In genomic region chr5:3512584-3512983, GRCm38 (mm10) we compare ENCODE assay signal across 11 mouse cellular contexts. TPM values are rescaled to one million over a fixed set of nuclear protein-coding genes. Genes with fewer than 3 reads are reported as not detected.
DNase-seq lines count a peak whose midpoint lies in the region; ATAC-seq and TF ChIP-seq lines count a peak whose summit lies in the region.
"Had no signal": no experiment of that assay in that cellular context is flagged by ENCODE, and none has a peak within 500 bp of the region (broad histone marks: within the 10 kb centered on the region; RNA-seq: fewer than 3 reads in every experiment).

No protein-coding gene starts in this region.

- H3K36me3 ChIP-seq in hindbrain, embryonic 11.5 days (ENCODE audit: control insufficient read depth, insufficient read depth, low read length) = no peaks in the 10 kb centered on the region
- no peaks in the 10 kb centered on the region for H3K36me3 ChIP-seq in hindbrain, embryonic 16.5 days (ENCODE audit: control insufficient read depth, insufficient read depth, low read length)
- H3K36me3 ChIP-seq in liver, embryonic 14.5 days (replicated peaks; ENCODE audit: control insufficient read depth, insufficient read depth, low read depth) = no peaks in the 10 kb centered on the region
- H3K36me3 ChIP-seq: kidney, embryonic 15.5 days had no signal

- no peaks in the 10 kb centered on the region for H3K9me3 ChIP-seq in hindbrain, embryonic 11.5 days (ENCODE audit: control insufficient read depth, low read length)
- H3K9me3 ChIP-seq in hindbrain, embryonic 16.5 days (ENCODE audit: control insufficient read depth, low read length) = no peaks in the 10 kb centered on the region
- H3K9me3 ChIP-seq in liver, embryonic 14.5 days (ENCODE audit: control insufficient read depth, low read length) = no peaks in the 10 kb centered on the region
- H3K9me3 ChIP-seq: kidney, embryonic 15.5 days had no signal

- no peaks in the 10 kb centered on the region for H3K4me1 ChIP-seq in hindbrain, embryonic 11.5 days (replicated peaks; ENCODE audit: control insufficient read depth, insufficient read depth, low read length)
- no peaks in the 10 kb centered on the region for H3K4me1 ChIP-seq in hindbrain, embryonic 16.5 days (ENCODE audit: control insufficient read depth, insufficient read depth, low read depth, low read length)
- H3K4me1 ChIP-seq in liver, embryonic 14.5 days (replicated peaks; ENCODE audit: control insufficient read depth in 2 of 2, insufficient read depth in 2 of 2, low read length in 1 of 2) = peaks cover 0 to 23% of the 10 kb centered on the region in 2 experiments; a peak in 3 of 4 replicates

- no peak overlapping the region for H3K4me3 ChIP-seq in hindbrain, embryonic 11.5 days (ENCODE audit: low read depth, low read length)
- no peak overlapping the region for H3K4me3 ChIP-seq in hindbrain, embryonic 16.5 days (ENCODE audit: low read length)
- H3K4me3 ChIP-seq in liver, embryonic 14.5 days (ENCODE audit: insufficient read depth in 1 of 2, low read depth in 2 of 2, low read length in 2 of 2) = no peak overlapping the region
- H3K4me3 ChIP-seq: kidney, embryonic 15.5 days had no signal

- ATAC-seq in hindbrain, embryonic 11.5 days (ENCODE audit: low FRiP score) = peak; percentile 33; the same call in 1 of the 2 replicates
- ATAC-seq in hindbrain, embryonic 16.5 days = no peak
- peak; percentile 59 for ATAC-seq in liver, embryonic 14.5 days (ENCODE audit: insufficient read depth)

- H3K27ac ChIP-seq in hindbrain, embryonic 11.5 days (ENCODE audit: low read depth, low read length) = no peak overlapping the region
- no peak overlapping the region for H3K27ac ChIP-seq in hindbrain, embryonic 16.5 days (ENCODE audit: low read depth, low read length)
- no peak overlapping the region for H3K27ac ChIP-seq in liver, embryonic 14.5 days
- H3K27ac ChIP-seq: kidney, embryonic 15.5 days had no signal

- peak; percentile 62 for TF ChIP-seq CTCF in liver, embryonic 14.5 days (IDR thresholded peaks at IDR 0.05; ENCODE audit: low read depth)

- no peak overlapping the region for H3K4me2 ChIP-seq in hindbrain, embryonic 11.5 days (replicated peaks; ENCODE audit: low read depth, low read length)
- H3K4me2 ChIP-seq in hindbrain, embryonic 16.5 days (ENCODE audit: low read length) = no peak overlapping the region
- H3K4me2 ChIP-seq in liver, embryonic 14.5 days (ENCODE audit: low read depth) = no peak overlapping the region
- H3K4me2 ChIP-seq: kidney, embryonic 15.5 days had no signal

- no peaks in the 10 kb centered on the region for H3K27me3 ChIP-seq in hindbrain, embryonic 11.5 days (ENCODE audit: control insufficient read depth, insufficient read depth, low read length)
- no peaks in the 10 kb centered on the region for H3K27me3 ChIP-seq in hindbrain, embryonic 16.5 days (replicated peaks; ENCODE audit: control insufficient read depth, insufficient read depth, low read length)
- H3K27me3 ChIP-seq in liver, embryonic 14.5 days (ENCODE audit: control insufficient read depth, insufficient read depth, low read length) = no peaks in the 10 kb centered on the region
- H3K27me3 ChIP-seq: kidney, embryonic 15.5 days had no signal

- TF ChIP-seq EP300 in liver, embryonic 14.5 days (IDR thresholded peaks at IDR 0.05; ENCODE audit: low read depth) = peak; percentile 63

- H3K9ac ChIP-seq in hindbrain, embryonic 11.5 days (ENCODE audit: low read depth, low read length) = no peak overlapping the region
- H3K9ac ChIP-seq in hindbrain, embryonic 16.5 days (ENCODE audit: low read depth, low read length) = no peak overlapping the region
- no peak overlapping the region for H3K9ac ChIP-seq in liver, embryonic 14.5 days (replicated peaks)
- H3K9ac ChIP-seq: kidney, embryonic 15.5 days had no signal

- 55% methylated on average over 4 of the region's 4 CpGs for WGBS in hindbrain, embryonic 11.5 days
- 51% methylated on average over 4 of the region's 4 CpGs for WGBS in hindbrain, embryonic 16.5 days
- WGBS in liver, embryonic 14.5 days (ENCODE audit: insufficient replicate concordance) = 14% methylated on average over 4 of the region's 4 CpGs

- peak; percentile 20 for DNase-seq in hindbrain, embryonic 11.5 days (ENCODE audit: low spot score)
- DNase-seq in 416B (ENCODE audit: low read depth) = peak; percentile 83
- DNase-seq in MEL-GATA-1-ER (ENCODE audit: extremely low read depth, low read depth) = peak; percentile 60
- peak; percentile 46 to 58 (median 48) for DNase-seq in liver, embryonic 14.5 days (ENCODE audit: low read depth in 3 of 3, low spot score in 3 of 3)
- no peak for DNase-seq in T-cell, adult 2 months (ENCODE audit: low spot score)
- no peak for DNase-seq in layer of hippocampus, postnatal 25 days (ENCODE audit: extremely low spot score in 1 of 2, low spot score in 1 of 2)
- no peak for DNase-seq in lung, postnatal 4 days
- DNase-seq: gastrocnemius, postnatal 36 days; lung, adult 18-20 months had no signal

RNA-seq across cellular contexts. Expression of gene Fam133b, which starts 31.0 kb away (rescaled TPM):
- polyA plus RNA-seq in hindbrain, embryonic 11.5 days (2014; fragmentation: Nextera tagmentation; extraction: Ambion mirVana) = 37.6 and 43.1 TPM in 2 replicates
- 17.9 and 20.1 TPM in 2 replicates for polyA plus RNA-seq in hindbrain, embryonic 16.5 days (2015; fragmentation: Nextera tagmentation; extraction: Ambion mirVana)
- 6.5 and 10.9 TPM in 2 replicates for polyA plus RNA-seq in liver, embryonic 14.5 days (2012; rRNA removed)
- polyA plus RNA-seq in liver, embryonic 14.5 days (2014; fragmentation: Nextera tagmentation; extraction: Ambion mirVana) = 11.6 and 11.7 TPM in 2 replicates
- 10 to 100 TPM; 37.5 to 46.2 TPM for total RNA-seq in layer of hippocampus, postnatal 25 days (2021)

RNA-seq across cellular contexts. Expression of gene 1700109H08Rik, which starts 58.8 kb away (rescaled TPM):
- polyA plus RNA-seq in hindbrain, embryonic 11.5 days (2014; fragmentation: Nextera tagmentation; extraction: Ambion mirVana) = 3.2 and 5.1 TPM in 2 replicates
- polyA plus RNA-seq in hindbrain, embryonic 16.5 days (2015; fragmentation: Nextera tagmentation; extraction: Ambion mirVana) = 1.5 and 2.4 TPM in 2 replicates
- 1.2 and 1.9 TPM in 2 replicates for polyA plus RNA-seq in liver, embryonic 14.5 days (2012; rRNA removed)
- 0.50 and 0.71 TPM in 2 replicates for polyA plus RNA-seq in liver, embryonic 14.5 days (2014; fragmentation: Nextera tagmentation; extraction: Ambion mirVana)
- total RNA-seq in layer of hippocampus, postnatal 25 days (2021) = 1 to 10 TPM; 2.5 to 7.3 TPM

Comparison
In these comparisons a context has a peak if more than half of its experiments do, and no peak if none do; other contexts are left out.
1. DNase-seq: peak in hindbrain, embryonic 11.5 days (single experiment), 416B (single experiment), MEL-GATA-1-ER (single experiment) and liver, embryonic 14.5 days (3 of 3); none in T-cell, adult 2 months (single experiment), layer of hippocampus, postnatal 25 days (0 of 2) and lung, postnatal 4 days (0 of 2).